Mouse (Mus musculus) midbrain, embryonic 10.5 days (tissue): ENCODE data around the gene Nf1. TPM values are rescaled to one million over a fixed set of nuclear protein-coding genes. Genes with fewer than 3 reads are reported as not detected.

Experiments
- DNase-seq: peaks from one replicate; pipeline ENCODE4 v3.0.0-alpha.2; 2017; ENCODE audit warnings: low spot score
- H3K27ac ChIP-seq: fragments of 300-500 bp; sonication (generic); replicated peaks from 2 replicates; pipeline ENCODE4 v1.5.1; 2016; ENCODE audit warnings: mild to moderate bottlenecking
- H3K27me3 ChIP-seq: fragments of 300-500 bp; sonication (generic); 2 replicates; pipeline ENCODE4 v1.6.1; 2016; ENCODE audit warnings: low read depth, mild to moderate bottlenecking; ENCODE audit not compliant: poor library complexity, severe bottlenecking
- H3K36me3 ChIP-seq: fragments of 300-500 bp; sonication (generic); 2 replicates; pipeline ENCODE4 v1.6.1; 2016; ENCODE audit warnings: mild to moderate bottlenecking, moderate library complexity
- H3K4me1 ChIP-seq: fragments of 300-500 bp; sonication (generic); 2 replicates; pipeline ENCODE4 v1.6.1; 2016
- H3K4me3 ChIP-seq: fragments of 300-500 bp; sonication (generic); 2 replicates; pipeline ENCODE4 v1.5.1; 2016; ENCODE audit warnings: mild to moderate bottlenecking, moderate library complexity
- H3K9me3 ChIP-seq: fragments of 300-500 bp; sonication (generic); replicated peaks from 2 replicates; pipeline ENCODE4 v1.6.1; 2016; ENCODE audit warnings: mild to moderate bottlenecking
- WGBS: fragments of 180-500 bp; shearing (Covaris S2); methylation state at CpG from one replicate; pipeline ENCODE4 v1.1.7; 2016; 5-methylcytosine and 5-hydroxymethylcytosine counted together
- polyA plus RNA-seq: library from polyadenylated mRNA; unstranded; fragments of >200 nt; fragmentation: Nextera tagmentation; extraction: Ambion mirVana; gene quantifications from 2 replicates; pipeline ENCODE4 v1.2.1, GENCODE M21; 2016

Gene Nf1
- polyA plus RNA-seq, 1 experiment from 2014 or later: 6.7 TPM

DNA sequence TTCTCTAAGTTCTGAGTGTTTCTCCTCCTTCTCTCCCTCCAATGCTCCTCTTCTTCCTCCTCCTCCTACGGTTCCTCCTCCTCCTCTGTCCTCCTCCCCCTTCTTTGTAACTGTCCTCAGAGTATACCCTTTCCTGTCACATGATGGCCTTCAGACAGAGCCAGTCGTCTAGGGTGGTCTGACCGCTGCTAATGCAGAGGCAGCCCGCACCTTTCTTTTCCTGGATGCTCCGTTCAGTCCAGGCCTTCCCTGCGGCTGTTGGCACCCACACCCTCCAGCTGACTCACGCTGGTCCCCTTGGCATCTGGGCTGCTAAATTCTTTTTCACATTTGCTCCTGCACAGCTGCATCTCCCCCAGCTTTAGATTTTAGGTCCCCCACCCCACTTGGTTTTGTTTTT, 33.0 kb upstream of the Nf1 start:
- Histone ChIP-seq H3K9me3 (no peaks in the 10 kb centered on the region), H3K4me1 (peaks cover 30% of the 10 kb centered on the region), H3K27me3 (no peaks in the 10 kb centered on the region), H3K27ac (peak overlapping the region; percentile 83), H3K4me3 (no peak overlapping the region), H3K36me3 (no peaks in the 10 kb centered on the region)
- peak; percentile 39 for DNase-seq
- WGBS: 40% methylated on average over 7 of the region's 7 CpGs

DNA sequence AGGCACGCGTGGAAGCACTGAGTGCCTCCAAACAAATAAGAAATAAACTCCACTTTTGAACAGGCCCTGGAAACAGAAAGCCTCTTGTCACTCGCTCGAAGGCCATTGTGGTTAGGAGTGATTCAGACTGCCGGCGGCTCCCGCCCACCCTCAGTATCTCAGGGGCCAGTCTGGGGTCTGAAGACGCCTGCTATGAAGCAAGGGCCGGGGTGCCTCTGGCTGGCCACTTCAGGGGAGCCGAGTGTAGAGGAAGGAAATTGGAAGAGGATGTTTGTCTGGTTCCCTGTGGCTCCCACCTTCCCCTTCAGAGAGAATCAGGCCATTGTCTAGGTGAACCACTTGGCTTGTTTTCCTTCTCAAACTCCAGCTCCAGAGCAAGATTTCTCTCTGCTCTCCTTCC, 32.5 kb upstream of the Nf1 start:
- 16% methylated on average over 10 of the region's 10 CpGs for WGBS
- Histone ChIP-seq H3K27me3 (no peaks in the 10 kb centered on the region), H3K4me3 (no peak overlapping the region), H3K9me3 (no peaks in the 10 kb centered on the region), H3K27ac (peak overlapping the region; percentile 83), H3K36me3 (no peaks in the 10 kb centered on the region), H3K4me1 (peaks cover 30% of the 10 kb centered on the region)
- peak; percentile 68 for DNase-seq

GRCm38 (mm10) chr11:79307560-79308200, 31.8 kb upstream of the Nf1 start:
- no peak overlapping the region for H3K4me3 ChIP-seq
- peaks cover 30% of the 10 kb centered on the region for H3K4me1 ChIP-seq
- no peaks in the 10 kb centered on the region for H3K27me3 ChIP-seq
- no peaks in the 10 kb centered on the region for H3K9me3 ChIP-seq
- WGBS: 39% methylated on average over 9 of the region's 9 CpGs
- DNase-seq: no peak
- H3K36me3 ChIP-seq: no peaks in the 10 kb centered on the region
- peak overlapping the region; percentile 83 for H3K27ac ChIP-seq

DNA sequence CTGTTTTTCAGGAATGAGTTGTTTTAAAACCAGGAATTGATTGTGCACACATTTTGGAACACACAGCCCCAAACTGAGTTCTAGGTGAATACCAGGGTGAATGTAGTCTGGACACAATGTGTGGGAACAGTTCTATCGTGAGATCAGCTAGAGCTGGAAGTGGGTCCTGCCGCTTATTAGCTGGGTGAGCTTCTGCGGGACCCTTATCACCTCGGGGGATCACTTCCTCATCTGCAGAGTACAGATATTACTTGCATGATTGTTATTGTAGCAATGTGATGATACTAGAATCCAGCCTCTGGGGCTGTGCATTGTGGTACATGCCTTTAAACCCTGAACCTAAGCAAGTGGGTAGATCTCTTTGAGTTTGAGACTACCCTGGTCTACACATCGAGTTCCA, 29.0 kb upstream of the Nf1 start:
- Histone ChIP-seq H3K36me3 (no peaks in the 10 kb centered on the region), H3K27me3 (no peaks in the 10 kb centered on the region), H3K4me1 (peaks cover 30% of the 10 kb centered on the region), H3K27ac (no peak overlapping the region), H3K4me3 (no peak overlapping the region), H3K9me3 (no peaks in the 10 kb centered on the region)
- 84% methylated on average over 5 of the region's 5 CpGs for WGBS
- no peak for DNase-seq

- Histone ChIP-seq H3K9me3 (no peaks in the 10 kb centered on the region), H3K4me3 (no peak overlapping the region), H3K27ac (no peak overlapping the region), H3K36me3 (no peaks in the 10 kb centered on the region), H3K27me3 (no peaks in the 10 kb centered on the region), H3K4me1 (peaks cover 6% of the 10 kb centered on the region)
- WGBS: 81% methylated on average over 8 of the region's 8 CpGs
- DNase-seq: no peak
These were observed 22.6 kb upstream of the Nf1 start for GRCm38 (mm10) chr11:79316807-79317345.

DNA sequence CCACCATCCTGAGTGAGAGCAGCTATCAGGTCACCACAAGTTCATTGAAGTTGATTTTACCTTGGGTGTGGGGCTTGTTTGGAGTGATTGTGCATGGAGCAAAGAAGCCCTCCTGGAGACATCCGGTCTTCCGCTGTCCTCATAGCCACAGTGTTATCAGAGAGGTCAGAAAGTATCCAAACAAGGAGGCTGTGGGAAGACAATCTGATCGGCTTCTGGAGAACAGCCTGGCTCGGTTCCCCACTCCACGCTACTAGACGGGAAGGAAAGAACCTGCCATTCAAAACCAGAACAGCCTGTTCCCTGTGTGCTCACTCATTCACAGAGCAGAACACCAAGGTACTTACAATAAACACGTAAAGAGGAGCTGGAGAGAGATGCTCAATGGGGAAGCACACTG, 19.7 kb upstream of the Nf1 start:
- no peak for DNase-seq
- WGBS: 90% methylated on average over 7 of the region's 7 CpGs
- Histone ChIP-seq H3K9me3 (no peaks in the 10 kb centered on the region), H3K27me3 (no peaks in the 10 kb centered on the region), H3K36me3 (no peaks in the 10 kb centered on the region), H3K27ac (no peak overlapping the region), H3K4me1 (peaks cover 10% of the 10 kb centered on the region), H3K4me3 (no peak overlapping the region)

- DNase-seq: no peak
- 60% methylated on average over 12 of the region's 12 CpGs for WGBS
- Histone ChIP-seq H3K4me3 (no peak overlapping the region), H3K27me3 (no peaks in the 10 kb centered on the region), H3K4me1 (peaks cover 12% of the 10 kb centered on the region), H3K27ac (no peak overlapping the region), H3K9me3 (no peaks in the 10 kb centered on the region), H3K36me3 (no peaks in the 10 kb centered on the region)
These were observed 15.4 kb upstream of the Nf1 start for GRCm38 (mm10) chr11:79323985-79324685.

- Histone ChIP-seq H3K4me3 (no peak overlapping the region), H3K9me3 (no peaks in the 10 kb centered on the region), H3K27ac (no peak overlapping the region), H3K36me3 (no peaks in the 10 kb centered on the region), H3K4me1 (peaks cover 10% of the 10 kb centered on the region), H3K27me3 (no peaks in the 10 kb centered on the region)
- WGBS: 95% methylated on average over 8 of the region's 8 CpGs
- no peak for DNase-seq
These were observed 13.8 kb upstream of the Nf1 start for GRCm38 (mm10) chr11:79325663-79326062.

GRCm38 (mm10) chr11:79327106-79327505, 12.4 kb upstream of the Nf1 start:
- no peak overlapping the region for H3K4me3 ChIP-seq
- 11% methylated on average over 4 of the region's 4 CpGs for WGBS

GRCm38 (mm10) chr11:79328060-79328459, 11.4 kb upstream of the Nf1 start:
- Histone ChIP-seq H3K27ac (no peak overlapping the region), H3K27me3 (no peaks in the 10 kb centered on the region), H3K36me3 (no peaks in the 10 kb centered on the region), H3K4me1 (peaks cover 10% of the 10 kb centered on the region), H3K9me3 (no peaks in the 10 kb centered on the region), H3K4me3 (no peak overlapping the region)
- DNase-seq: no peak
- WGBS: 92% methylated on average over 4 of the region's 4 CpGs

More at GRCm38 (mm10) chr11:79327106-79327505, 12.4 kb upstream of the Nf1 start:
- no peaks in the 10 kb centered on the region for H3K27me3 ChIP-seq
- no peaks in the 10 kb centered on the region for H3K9me3 ChIP-seq
- no peak overlapping the region for H3K27ac ChIP-seq
- no peak for DNase-seq
- H3K36me3 ChIP-seq: no peaks in the 10 kb centered on the region
- H3K4me1 ChIP-seq: peaks cover 10% of the 10 kb centered on the region

DNA sequence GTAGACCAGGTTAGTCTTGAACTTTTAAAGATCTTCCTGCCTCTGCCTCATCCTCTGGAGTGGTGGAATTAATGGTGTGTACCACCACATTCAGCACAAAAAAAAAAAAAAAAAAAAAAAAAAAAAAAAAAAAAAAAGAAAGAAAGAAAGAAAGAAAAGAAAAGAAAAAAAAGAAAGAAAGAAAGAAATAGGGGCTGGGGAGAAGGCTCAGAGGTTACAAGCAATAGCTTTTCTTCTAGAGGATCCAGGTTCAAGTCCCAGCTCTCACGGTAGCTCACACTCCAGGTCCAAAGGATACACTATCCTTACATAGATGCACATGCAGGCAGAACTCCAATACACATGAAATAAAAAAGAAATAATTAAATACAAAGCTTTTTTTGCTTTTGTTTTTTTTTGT, 9.9 kb upstream of the Nf1 start:
- no peak for DNase-seq
- Histone ChIP-seq H3K27ac (no peak overlapping the region), H3K36me3 (no peaks in the 10 kb centered on the region), H3K27me3 (no peaks in the 10 kb centered on the region), H3K4me1 (peaks cover 6% of the 10 kb centered on the region), H3K4me3 (no peak overlapping the region), H3K9me3 (no peaks in the 10 kb centered on the region)
- 95% methylated on average over 1 of the region's 1 CpGs for WGBS

GRCm38 (mm10) chr11:79335077-79335476, 4.4 kb upstream of the Nf1 start:
- Histone ChIP-seq H3K4me3 (no peak overlapping the region), H3K9me3 (peaks cover 6% of the 10 kb centered on the region; the same call in 1 of the 2 replicates), H3K36me3 (no peaks in the 10 kb centered on the region), H3K4me1 (peaks cover 8% of the 10 kb centered on the region; the same call in 1 of the 2 replicates), H3K27me3 (0 out of 2 replicates have a peak, but pooled peaks cover 5% of the 10 kb centered on the region), H3K27ac (no peak overlapping the region)
- WGBS: 98% methylated on average over 6 of the region's 6 CpGs
- DNase-seq: no peak

GRCm38 (mm10) chr11:79336722-79337267, 2.7 kb upstream of the Nf1 start:
- 87% methylated on average over 5 of the region's 5 CpGs for WGBS
- H3K9me3 ChIP-seq: peaks cover 6% of the 10 kb centered on the region; the same call in 1 of the 2 replicates
- DNase-seq: no peak
- H3K27me3 ChIP-seq: 0 out of 2 replicates have a peak, but pooled peaks cover 5% of the 10 kb centered on the region
- no peak overlapping the region for H3K27ac ChIP-seq
- H3K36me3 ChIP-seq: peaks cover 3% of the 10 kb centered on the region; the same call in 1 of the 2 replicates
- peaks cover 23% of the 10 kb centered on the region for H3K4me1 ChIP-seq
- no peak overlapping the region for H3K4me3 ChIP-seq
